12 mouse cellular contexts compared by ENCODE assay signal in genomic region chr12:80034963-80035411, GRCm38 (mm10).
DNase-seq lines count a peak whose midpoint lies in the region; ATAC-seq lines count a peak whose summit lies in the region.
"Had no signal": no experiment of that assay in that cellular context is flagged by ENCODE, and none has a peak within 500 bp of the region (broad histone marks: within the 10 kb centered on the region; RNA-seq: fewer than 3 reads in every experiment).

No protein-coding gene starts in this region.

- DNase-seq in kidney, postnatal 4 days = no peak
- DNase-seq in R1 (ENCODE audit: low read depth, low spot score) = peak; percentile 60
- DNase-seq in forelimb bud, embryonic 11.5 days (ENCODE audit: low read depth, low spot score) = peak; percentile 13
- no peak for DNase-seq in thymus, adult 18-20 months
- no peak for DNase-seq in frontal cortex, postnatal 10 days (ENCODE audit: low spot score in 2 of 2)
- DNase-seq in lung, adult 18-20 months = no peak
- DNase-seq: cerebellum, adult 2 months had no signal

- no peaks in the 10 kb centered on the region for H3K36me3 ChIP-seq in kidney, embryonic 14.5 days (ENCODE audit: control insufficient read depth, insufficient read depth, low read length)
- no peaks in the 10 kb centered on the region for H3K36me3 ChIP-seq in liver, embryonic 16.5 days (ENCODE audit: control insufficient read depth, insufficient read depth)
- H3K36me3 ChIP-seq: hindbrain, embryonic 15.5 days had no signal

- no peak overlapping the region for H3K4me2 ChIP-seq in kidney, embryonic 14.5 days (replicated peaks; ENCODE audit: low read depth, low read length)
- peak overlapping the region; percentile 44 for H3K4me2 ChIP-seq in liver, embryonic 16.5 days (ENCODE audit: low read depth, low read length)
- H3K4me2 ChIP-seq: hindbrain, embryonic 15.5 days had no signal

- H3K9ac ChIP-seq in kidney, embryonic 14.5 days (ENCODE audit: low read depth, low read length) = no peak overlapping the region
- H3K9ac ChIP-seq in liver, embryonic 16.5 days (ENCODE audit: low read depth, low read length) = peak overlapping the region; percentile 45; the same call in 1 of the 2 replicates
- H3K9ac ChIP-seq: hindbrain, embryonic 15.5 days had no signal

- H3K27me3 ChIP-seq in kidney, embryonic 14.5 days (ENCODE audit: control insufficient read depth, insufficient read depth, low read length) = no peaks in the 10 kb centered on the region
- H3K27me3 ChIP-seq in liver, embryonic 16.5 days (ENCODE audit: control insufficient read depth, insufficient read depth, low read depth, low read length) = no peaks in the 10 kb centered on the region
- H3K27me3 ChIP-seq: hindbrain, embryonic 15.5 days had no signal

- H3K4me1 ChIP-seq in kidney, embryonic 14.5 days (ENCODE audit: control insufficient read depth, insufficient read depth, low read length) = no peaks in the 10 kb centered on the region; the same call in 1 of the 2 replicates
- H3K4me1 ChIP-seq in liver, embryonic 16.5 days (ENCODE audit: control insufficient read depth, low read depth, low read length) = peaks cover 33% of the 10 kb centered on the region
- H3K4me1 ChIP-seq: hindbrain, embryonic 15.5 days had no signal

- 35% methylated on average over 4 of the region's 4 CpGs for WGBS in kidney, embryonic 14.5 days
- WGBS in liver, embryonic 16.5 days (ENCODE audit: insufficient replicate concordance) = 41% methylated on average over 4 of the region's 4 CpGs

- 0 out of 2 replicates have a peak, but pooled peaks have one; percentile 16 for ATAC-seq in kidney, embryonic 14.5 days (ENCODE audit: low FRiP score, low TSS enrichment)
- ATAC-seq in liver, embryonic 16.5 days (ENCODE audit: low read depth) = peak; percentile 80
- ATAC-seq: forebrain, embryonic 14.5 days; midbrain, embryonic 16.5 days had no signal

- H3K9me3 ChIP-seq in kidney, embryonic 14.5 days (ENCODE audit: control insufficient read depth, low read length) = no peaks in the 10 kb centered on the region
- H3K9me3 ChIP-seq in liver, embryonic 16.5 days (replicated peaks; ENCODE audit: control insufficient read depth, low read length) = no peaks in the 10 kb centered on the region
- H3K9me3 ChIP-seq: hindbrain, embryonic 15.5 days had no signal

- H3K4me3 ChIP-seq in kidney, embryonic 14.5 days (ENCODE audit: low read length) = no peak overlapping the region
- no peak overlapping the region for H3K4me3 ChIP-seq in liver, embryonic 16.5 days (ENCODE audit: low read depth, low read length)
- H3K4me3 ChIP-seq: hindbrain, embryonic 15.5 days had no signal

- no peak overlapping the region for H3K27ac ChIP-seq in kidney, embryonic 14.5 days (ENCODE audit: low read depth, low read length)
- peak overlapping the region; percentile 77 for H3K27ac ChIP-seq in liver, embryonic 16.5 days (ENCODE audit: low read length)
- H3K27ac ChIP-seq: hindbrain, embryonic 15.5 days had no signal

Comparison
In these comparisons a context has a peak if more than half of its experiments do, and no peak if none do; other contexts are left out.
1. DNase-seq: peak in R1 (single experiment) and forelimb bud, embryonic 11.5 days (single experiment); none in kidney, postnatal 4 days (0 of 2), thymus, adult 18-20 months (0 of 2), frontal cortex, postnatal 10 days (0 of 2) and lung, adult 18-20 months (0 of 2).